Mouse (Mus musculus): ENCODE measurements around the gene Col6a6.

- no peak for TF ChIP-seq POLR2A (IDR thresholded peaks at IDR 0.05; ENCODE audit: extremely low read depth, insufficient read depth, low read length)
- TF ChIP-seq CTCF (IDR thresholded peaks at IDR 0.05; ENCODE audit: extremely low read depth, insufficient read depth, low read length) = no peak
These were observed 24.8 kb upstream of the Col6a6 start for GRCm38 (mm10) chr9:105852778-105853065.

All from cortical plate, adult 2 months (tissue).